Mouse (Mus musculus) naive thymus-derived CD4-positive, alpha-beta T cell, adult 2 months (primary cell): ENCODE measurements around the gene Gm13279.
A peak's percentile ranks its signal among the peaks of the same experiment; 100 is the strongest.
"Not testable (repeated sequence)": the region's sequence is repeated elsewhere in the genome, so short reads cannot be mapped to it uniquely, and the experiment has no call there.

Source experiments
- DNase-seq: peaks from one replicate; pipeline ENCODE4 v3.0.0-alpha.2; 2011; ENCODE audit warnings: low read depth

The Gm13279 gene

GRCm38 (mm10) chr4:88793936-88794675 lies 3.1 kb upstream of the Gm13279 start, which contains the start of gene Gm13275:
Gene Gm13275 (plus strand): TSS chr4:88794487.
- not testable (repeated sequence) for DNase-seq

- not testable (repeated sequence) for DNase-seq
These were observed 2.2 kb downstream of the Gm13279 start, which contains the start of gene Gm13285 for GRCm38 (mm10) chr4:88799365-88799764. Gene Gm13285 (plus strand): TSS chr4:88799665.

- not testable (repeated sequence) for DNase-seq
These were observed 5.8 kb downstream of the Gm13279 start, which contains the start of gene Gm13287 for GRCm38 (mm10) chr4:88802954-88803353. Gene Gm13287 (plus strand): TSS chr4:88803254.

GRCm38 (mm10) chr4:88805231-88805630 lies 8.0 kb downstream of the Gm13279 start, which contains the start of gene Gm13288:
Gene Gm13288 (plus strand): TSS chr4:88805531.
- DNase-seq, result not testable (repeated sequence)

- not testable (repeated sequence) for DNase-seq
These were observed 8.6 kb downstream of the Gm13279 start for GRCm38 (mm10) chr4:88805761-88806160.

GRCm38 (mm10) chr4:88815928-88816327 lies 18.7 kb downstream of the Gm13279 start, which contains the start of gene Ifna7:
Gene Ifna7 (plus strand): TSS chr4:88816228.
- DNase-seq, result no peak

- no peak for DNase-seq
These were observed 22.5 kb downstream of the Gm13279 start, which contains the start of gene Ifna11 for GRCm38 (mm10) chr4:88819659-88820058. Gene Ifna11 (plus strand): TSS chr4:88819959.

GRCm38 (mm10) chr4:88822995-88823394 lies 25.8 kb downstream of the Gm13279 start:
- DNase-seq, result peak; percentile 58

GRCm38 (mm10) chr4:88827116-88827515 lies 29.9 kb downstream of the Gm13279 start, which contains the start of gene Ifna6:
Gene Ifna6 (plus strand): TSS chr4:88827416.
- DNase-seq, result not testable (repeated sequence)

- peak; percentile 63 for DNase-seq
These were observed 33.3 kb downstream of the Gm13279 start for GRCm38 (mm10) chr4:88830523-88830922.

GRCm38 (mm10) chr4:88835225-88835624 lies 38.0 kb downstream of the Gm13279 start, which contains the start of gene Ifna5:
Gene Ifna5 (plus strand): TSS chr4:88835525.
- DNase-seq, result not testable (repeated sequence)

- peak; percentile 50 for DNase-seq
These were observed 41.6 kb downstream of the Gm13279 start for GRCm38 (mm10) chr4:88838828-88839227.

- no peak for DNase-seq
These were observed 42.9 kb downstream of the Gm13279 start for GRCm38 (mm10) chr4:88840058-88840457.

- no peak for DNase-seq
These were observed 44.3 kb downstream of the Gm13279 start, which contains the start of gene Ifna4 for GRCm38 (mm10) chr4:88841438-88841911. Gene Ifna4 (plus strand): TSS chr4:88841861.

- DNase-seq, result peak; percentile 57
These were observed 48.1 kb downstream of the Gm13279 start for GRCm38 (mm10) chr4:88845334-88845733.
